Mouse (Mus musculus) heart, postnatal 0 days (tissue): ENCODE measurements around the gene Ccdc155.

Experiments
- CTCF ChIP-seq: IDR thresholded peaks from 2 replicates; pipeline ENCODE4 v1.5.1; 2016; ENCODE audit warnings: antibody characterized with exemption, control low read depth, low read depth
- EP300 ChIP-seq: IDR thresholded peaks from 2 replicates; pipeline ENCODE4 v1.6.1; 2016; ENCODE audit warnings: antibody characterized with exemption, low read depth

- TF ChIP-seq CTCF (no peak), EP300 (no peak)
Observed at GRCm38 (mm10) chr7:45178550-45178949, 26.1 kb downstream of the Ccdc155 start.
